Mouse (Mus musculus) heart, adult 2 months (tissue): ENCODE measurements around the gene Slc25a25.

Experiments used
- CTCF ChIP-seq: fragments of 200-600 bp; IDR thresholded peaks from 2 replicates; pipeline ENCODE4 v1.8.1; 2022; ENCODE audit warnings: antibody characterized with exemption, mild to moderate bottlenecking, moderate library complexity
- EP300 ChIP-seq: fragments of 200-500 bp; IDR thresholded peaks from 2 replicates; pipeline ENCODE4 v1.6.1; 2011; ENCODE audit warnings: low read depth, low read length, control low read depth; ENCODE audit not compliant: insufficient read depth
- POLR2A ChIP-seq: fragments of 200-500 bp; IDR thresholded peaks from 2 replicates; pipeline ENCODE4 v1.6.1; 2011; ENCODE audit warnings: mild to moderate bottlenecking, low read depth, low read length, control low read depth; ENCODE audit not compliant: insufficient read depth

DNA sequence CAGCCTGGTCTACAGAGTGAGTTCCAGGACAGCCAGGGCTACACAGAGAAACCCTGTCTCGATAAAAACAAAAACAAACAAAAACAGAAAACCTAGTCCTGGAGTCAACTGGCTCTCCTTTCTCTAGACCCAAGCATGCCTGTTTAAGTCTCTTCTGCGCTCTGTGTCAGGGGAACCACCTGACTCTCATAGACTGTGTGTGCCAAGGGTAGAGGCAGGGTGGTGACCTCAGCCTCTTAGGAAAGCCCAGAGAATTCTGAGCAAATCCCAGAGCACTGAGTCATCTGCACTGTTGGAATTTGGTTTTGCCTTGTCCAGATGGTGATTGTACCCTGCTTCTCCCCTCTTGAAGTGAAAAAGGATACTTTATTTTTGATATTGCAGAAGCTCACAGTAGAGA lies 7.1 kb upstream of the Slc25a25 start:
- no peak for TF ChIP-seq CTCF
- no peak for TF ChIP-seq POLR2A
- TF ChIP-seq EP300 = no peak
